Mouse (Mus musculus) thymus, adult 2 months (tissue): ENCODE measurements around the gene Lrch2.

ENCODE experiments used
- CTCF ChIP-seq: fragments of 200-500 bp; IDR thresholded peaks from 2 replicates; pipeline ENCODE4 v1.5.1; 2012; ENCODE audit warnings: mild to moderate bottlenecking, control low read depth, low read length, moderate library complexity, borderline replicate concordance; ENCODE audit not compliant: control insufficient read depth, poor library complexity, insufficient read depth; ENCODE audit errors: extremely low read depth
- POLR2A ChIP-seq: fragments of 200-500 bp; IDR thresholded peaks from 2 replicates; pipeline ENCODE4 v1.6.1; 2012; ENCODE audit warnings: mild to moderate bottlenecking, low read length, control low read depth, moderate library complexity; ENCODE audit not compliant: control insufficient read depth, poor library complexity, insufficient read depth; ENCODE audit errors: extremely low read depth

DNA sequence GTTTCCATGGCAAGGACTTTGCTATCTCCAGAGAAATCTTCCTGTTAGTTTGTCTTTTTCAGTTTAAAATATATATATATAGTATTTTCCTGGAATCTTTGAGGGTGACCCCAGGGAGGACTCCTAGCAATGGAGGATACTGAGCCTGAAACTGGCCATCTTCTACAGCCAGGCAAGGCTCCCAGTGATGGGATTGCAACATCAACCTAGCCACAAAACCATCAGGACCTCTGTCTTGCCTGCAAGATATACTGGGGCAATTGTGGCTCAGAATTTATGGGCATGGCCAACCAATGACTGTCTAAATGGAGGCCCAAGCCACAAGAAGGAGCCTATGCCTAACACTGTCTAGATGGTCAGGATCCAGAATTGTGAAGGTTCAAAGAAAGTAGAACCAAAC is 15.5 kb downstream of the Lrch2 start:
- TF ChIP-seq POLR2A (no peak), CTCF (no peak)
